Mouse (Mus musculus) myocyte (in vitro differentiated cells): ENCODE measurements around the gene Slc25a22.

Source experiments
- MAX ChIP-seq: IDR thresholded peaks from one replicate; pipeline ENCODE4 v1.6.1; 2011; ENCODE audit warnings: low read depth, mild to moderate bottlenecking, control low read depth
- MYOG ChIP-seq, 3 experiments: IDR thresholded peaks; one replicate each; pipeline ENCODE4 v1.6.1; 2011; ENCODE audit warnings: control low read depth in 2 of 3, low read depth in 2 of 3, mild to moderate bottlenecking in 2 of 3; ENCODE audit not compliant: insufficient read length in 2 of 3, control insufficient read depth in 1 of 3, insufficient read depth in 1 of 3
- POLR2A ChIP-seq: IDR thresholded peaks from one replicate; pipeline ENCODE4 v1.6.1; 2011; ENCODE audit warnings: low read depth, mild to moderate bottlenecking, control low read depth, moderate library complexity; ENCODE audit not compliant: insufficient read length
- REST ChIP-seq: IDR thresholded peaks from one replicate; pipeline ENCODE4 v1.6.1; 2011; ENCODE audit warnings: mild to moderate bottlenecking, control low read depth, moderate library complexity; ENCODE audit not compliant: insufficient read depth, insufficient read length
- TCF12 ChIP-seq: IDR thresholded peaks from one replicate; pipeline ENCODE4 v1.6.1; 2011; ENCODE audit warnings: mild to moderate bottlenecking, control low read depth; ENCODE audit not compliant: poor library complexity, insufficient read depth, severe bottlenecking

- TF ChIP-seq POLR2A (no peak), MYOG (IDR thresholded peaks at IDR 0.05; ENCODE audit: control insufficient read depth in 1 of 3, insufficient read depth in 1 of 3, insufficient read length in 2 of 3, low read depth in 2 of 3) (no peak), TCF12 (no peak), REST (no peak), MAX (no peak)
These were observed 49.4 kb upstream of the Slc25a22 start for GRCm38 (mm10) chr7:141487141-141487540.
